Mouse (Mus musculus) erythroblast, embryonic 14.5 days (primary cell): ENCODE results near the gene Rpl36.

Experiments used
- GATA1 ChIP-seq: IDR thresholded peaks from 2 replicates; pipeline ENCODE4 v1.6.1; 2012; ENCODE audit warnings: low read length, inconsistent platforms, mixed read lengths
- TAL1 ChIP-seq: IDR thresholded peaks from 3 replicates; pipeline ENCODE4 v1.6.1; 2012; ENCODE audit warnings: low read length, inconsistent platforms, mixed read lengths

GRCm38 (mm10) chr17:56567370-56567769, 45.8 kb upstream of the Rpl36 start:
- TF ChIP-seq GATA1 (no peak), TAL1 (no peak)
